Mouse (Mus musculus) heart, postnatal 14 days (tissue): ENCODE results near the gene 4922502D21Rik. TPM values are rescaled to one million over a fixed set of nuclear protein-coding genes. Genes with fewer than 3 reads are reported as not detected.
"Not testable (repeated sequence)": the region's sequence is repeated elsewhere in the genome, so short reads cannot be mapped to it uniquely, and the experiment has no call there.

Experiments used
- DNase-seq, 2 experiments: peaks; one replicate each; pipeline ENCODE4 v3.0.0; 2021 to 2022
- intact Hi-C: fragments of 180-260 bp; cut with DNase I; formaldehyde crosslinking; loops from one replicate; pipeline ENCODE4 v1.15.1; 2025
- long read RNA-seq, 2 experiments: library from polyadenylated mRNA; stranded (forward); transcript quantifications; one replicate each; pipeline ENCODE4 v2.0.0; 2021
- total RNA-seq, 2 experiments: library from RNA; stranded (reverse); gene quantifications; 2 replicates each; pipeline ENCODE4 v1.2.3; 2021

4922502D21Rik gene
- total RNA-seq: not detected
- long read RNA-seq, experiment 1: 0 reads
- long read RNA-seq, experiment 2: 0 reads

- DNase-seq: no peak
- intact Hi-C loops: no loop called here
These were observed at the start of gene 4922502D21Rik for GRCm38 (mm10) chr6:129331610-129332009. 4922502D21Rik (minus strand) TSS chr6:129331796.

GRCm38 (mm10) chr6:129380454-129380853 lies 48.9 kb upstream of the 4922502D21Rik start:
- intact Hi-C loops: no loop called here
- DNase-seq: no peak

- intact Hi-C loops: no loop called here
- DNase-seq: no peak
These were observed 43.4 kb upstream of the 4922502D21Rik start for GRCm38 (mm10) chr6:129374937-129375471.

GRCm38 (mm10) chr6:129369374-129370132 lies 38.0 kb upstream of the 4922502D21Rik start:
- DNase-seq: no peak
- intact Hi-C loops: loop anchor here (5.0 to 10.0 kb wide), 2 partner anchors 185 to 517 kb away; partner anchors contain the start of gene Clec2d

- DNase-seq: peak; percentile 39 to 65
- intact Hi-C loops: loop anchor here (2.0 to 10.0 kb wide), 4 partner anchors 31 to 514 kb away; partner anchors contain the start of gene Clec2d
These were observed 34.4 kb upstream of the 4922502D21Rik start for GRCm38 (mm10) chr6:129365959-129366359.

- intact Hi-C loops: loop anchor here (2.0 to 10.0 kb wide), 2 partner anchors 29 to 179 kb away; partner anchors contain the start of gene Clec2d
- DNase-seq: no peak
These were observed 32.3 kb upstream of the 4922502D21Rik start for GRCm38 (mm10) chr6:129363942-129364341.

- intact Hi-C loops: no loop called here
- no peak for DNase-seq
These were observed 27.9 kb upstream of the 4922502D21Rik start for GRCm38 (mm10) chr6:129359515-129359914.

- intact Hi-C loops: no loop called here
- no peak for DNase-seq
These were observed 24.8 kb upstream of the 4922502D21Rik start for GRCm38 (mm10) chr6:129356430-129356829.

- DNase-seq: no peak
- intact Hi-C loops: no loop called here
These were observed 24.2 kb upstream of the 4922502D21Rik start for GRCm38 (mm10) chr6:129355774-129356173.

GRCm38 (mm10) chr6:129351091-129351490 lies 19.5 kb upstream of the 4922502D21Rik start:
- DNase-seq: no peak
- intact Hi-C loops: no loop called here

- intact Hi-C loops: no loop called here
- DNase-seq: no peak
These were observed 18.1 kb upstream of the 4922502D21Rik start for GRCm38 (mm10) chr6:129349524-129350352.

- intact Hi-C loops: no loop called here
- no peak for DNase-seq
These were observed 12.8 kb upstream of the 4922502D21Rik start for GRCm38 (mm10) chr6:129344408-129344807.

GRCm38 (mm10) chr6:129342391-129342790 lies 10.8 kb upstream of the 4922502D21Rik start, which contains the start of gene Clec12a:
Clec12a (plus strand) TSS chr6:129342691.
- DNase-seq, intact Hi-C loops: not testable (repeated sequence)

- intact Hi-C loops: no loop called here
These were observed 6.2 kb upstream of the 4922502D21Rik start for GRCm38 (mm10) chr6:129337751-129338150.

GRCm38 (mm10) chr6:129333674-129334078 lies 2.1 kb upstream of the 4922502D21Rik start:
- peak; percentile 46 to 57 for DNase-seq
- intact Hi-C loops: loop anchor here (2.0 kb wide), 1 partner anchor 31 kb away; no protein-coding TSS in a partner anchor

More at GRCm38 (mm10) chr6:129337751-129338150, 6.2 kb upstream of the 4922502D21Rik start:
- no peak for DNase-seq

- no peak for DNase-seq
- intact Hi-C loops: no loop called here
These were observed 4.9 kb downstream of the 4922502D21Rik start for GRCm38 (mm10) chr6:129326568-129327150.

GRCm38 (mm10) chr6:129326016-129326415 lies 5.6 kb downstream of the 4922502D21Rik start:
- intact Hi-C loops: no loop called here
- no peak for DNase-seq

- intact Hi-C loops: no loop called here
- DNase-seq: no peak
These were observed 12.3 kb downstream of the 4922502D21Rik start for GRCm38 (mm10) chr6:129319331-129319730.

GRCm38 (mm10) chr6:129318395-129318794 lies 13.2 kb downstream of the 4922502D21Rik start:
- no peak for DNase-seq
- intact Hi-C loops: no loop called here

GRCm38 (mm10) chr6:129316463-129316862 lies 15.1 kb downstream of the 4922502D21Rik start:
- intact Hi-C loops: no loop called here
- no peak for DNase-seq
